9 mouse cellular contexts compared by ENCODE assay signal in the genomic region with DNA sequence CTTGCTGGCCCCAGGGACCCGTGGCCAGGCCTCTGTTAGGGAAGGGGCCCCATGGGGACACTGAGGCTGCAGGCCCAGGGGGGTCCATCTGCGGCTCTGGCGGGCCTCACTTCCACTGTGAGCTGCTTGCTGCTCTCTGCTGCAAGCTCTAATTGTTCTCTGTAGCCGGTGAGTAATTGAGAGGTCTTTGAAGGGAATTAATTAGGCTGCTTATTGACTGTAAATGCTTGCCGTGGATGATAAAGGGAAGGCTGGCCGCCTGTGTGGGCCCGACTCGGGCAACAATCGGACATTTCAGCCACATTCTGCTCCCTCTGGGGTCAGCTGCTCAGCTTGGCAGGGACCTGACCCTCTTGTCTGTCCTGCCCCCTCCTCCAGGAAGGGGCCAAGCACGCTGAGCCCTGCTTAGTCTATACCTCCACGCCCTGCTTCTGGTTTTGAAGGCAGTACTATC. TPM values are rescaled to one million over a fixed set of nuclear protein-coding genes. Genes with fewer than 3 reads are reported as not detected.
DNase-seq lines count a peak whose midpoint lies in the region; ATAC-seq lines count a peak whose summit lies in the region.
"Had no signal": no experiment of that assay in that cellular context is flagged by ENCODE, and none has a peak within 500 bp of the region (broad histone marks: within the 10 kb centered on the region; RNA-seq: fewer than 3 reads in every experiment).

No protein-coding gene starts in this region.

- H3K4me1 ChIP-seq in liver, embryonic 11.5 days (replicated peaks; ENCODE audit: control insufficient read depth, insufficient read depth, low read length), result peaks cover 22% of the 10 kb centered on the region
- peaks cover 44% of the 10 kb centered on the region for H3K4me1 ChIP-seq in forebrain, embryonic 12.5 days
- peaks cover 46% of the 10 kb centered on the region for H3K4me1 ChIP-seq in limb, embryonic 15.5 days
- H3K4me1 ChIP-seq in stomach, embryonic 14.5 days (ENCODE audit: control insufficient read depth, insufficient read depth, low read length), result peaks cover 39% of the 10 kb centered on the region

- whole genome bisulfite sequencing in liver, embryonic 11.5 days, result 17% methylated on average over 11 of the region's 11 CpGs
- WGBS in forebrain, embryonic 12.5 days, result 2% methylated on average over 11 of the region's 11 CpGs
- 11% methylated on average over 11 of the region's 11 CpGs for WGBS in limb, embryonic 15.5 days
- WGBS in stomach, embryonic 14.5 days, result 16% methylated on average over 11 of the region's 11 CpGs

- no peaks in the 10 kb centered on the region for H3K9me3 ChIP-seq in liver, embryonic 11.5 days (ENCODE audit: control insufficient read depth, low read length)
- no peaks in the 10 kb centered on the region for H3K9me3 ChIP-seq in forebrain, embryonic 12.5 days
- H3K9me3 ChIP-seq in limb, embryonic 15.5 days, result no peaks in the 10 kb centered on the region
- H3K9me3 ChIP-seq in stomach, embryonic 14.5 days (ENCODE audit: control insufficient read depth, low read depth, low read length), result no peaks in the 10 kb centered on the region

- no peak overlapping the region for H3K4me3 ChIP-seq in liver, embryonic 11.5 days (ENCODE audit: low read depth, low read length)
- H3K4me3 ChIP-seq in forebrain, embryonic 12.5 days (replicated peaks), result peak overlapping the region; percentile 30; the same call in 1 of the 2 replicates
- H3K4me3 ChIP-seq in limb, embryonic 15.5 days, result peak overlapping the region; percentile 30
- H3K4me3 ChIP-seq in stomach, embryonic 14.5 days (ENCODE audit: low read depth, low read length), result peak overlapping the region; percentile 17

- H3K4me2 ChIP-seq in liver, embryonic 11.5 days, result peak overlapping the region; percentile 56; the same call in 1 of the 2 replicates
- peak overlapping the region; percentile 56 for H3K4me2 ChIP-seq in forebrain, embryonic 12.5 days
- H3K4me2 ChIP-seq in limb, embryonic 15.5 days, result peak overlapping the region; percentile 58
- H3K4me2 ChIP-seq in stomach, embryonic 14.5 days (replicated peaks; ENCODE audit: low read depth, low read length), result peak overlapping the region; percentile 53

- DNase-seq in liver, embryonic 11.5 days (ENCODE audit: low spot score), result no peak
- DNase-seq in liver, result no peak
- DNase-seq in spleen, postnatal 36 days (ENCODE audit: low spot score in 2 of 2), result no peak
- DNase-seq in right cerebral cortex, postnatal 36 days (ENCODE audit: low spot score in 2 of 2), result no peak
- DNase-seq in cerebellum, adult 8-10 months, result no peak

- no peak for ATAC-seq in liver, embryonic 11.5 days (replicated peaks; ENCODE audit: low FRiP score)
- ATAC-seq in forebrain, embryonic 12.5 days (ENCODE audit: low FRiP score), result peak; percentile 71
- ATAC-seq in limb, embryonic 15.5 days (ENCODE audit: insufficient number of reproducible peaks, low FRiP score, low TSS enrichment, low read depth), result no peak
- peak; percentile 8; the same call in 1 of the 2 replicates for ATAC-seq in stomach, embryonic 14.5 days (ENCODE audit: insufficient number of reproducible peaks, insufficient read depth, low FRiP score, low read depth)

- peak overlapping the region; percentile 45; the same call in 1 of the 2 replicates for H3K27ac ChIP-seq in liver, embryonic 11.5 days (ENCODE audit: low read depth, low read length)
- peak overlapping the region; percentile 81 for H3K27ac ChIP-seq in forebrain, embryonic 12.5 days
- peak overlapping the region; percentile 83 for H3K27ac ChIP-seq in limb, embryonic 15.5 days
- H3K27ac ChIP-seq in stomach, embryonic 14.5 days (ENCODE audit: low read length), result peak overlapping the region; percentile 67; the same call in 1 of the 2 replicates

- H3K27me3 ChIP-seq in liver, embryonic 11.5 days (replicated peaks; ENCODE audit: control insufficient read depth, insufficient read depth, low read length), result peaks cover 28% of the 10 kb centered on the region
- H3K27me3 ChIP-seq in forebrain, embryonic 12.5 days, result peaks cover 93% of the 10 kb centered on the region
- no peaks in the 10 kb centered on the region; the same call in 1 of the 2 replicates for H3K27me3 ChIP-seq in limb, embryonic 15.5 days
- H3K27me3 ChIP-seq in stomach, embryonic 14.5 days (ENCODE audit: control insufficient read depth, insufficient read depth, low read length), result no peaks in the 10 kb centered on the region

- H3K9ac ChIP-seq in liver, embryonic 11.5 days (ENCODE audit: low read depth, low read length), result 0 out of 2 replicates have a peak overlapping the region, but pooled peaks have one; percentile 5
- peak overlapping the region; percentile 41; the same call in 1 of the 2 replicates for H3K9ac ChIP-seq in forebrain, embryonic 12.5 days
- peak overlapping the region; percentile 8; the same call in 1 of the 2 replicates for H3K9ac ChIP-seq in limb, embryonic 15.5 days
- H3K9ac ChIP-seq in stomach, embryonic 14.5 days (replicated peaks; ENCODE audit: low read depth, low read length), result peak overlapping the region; percentile 30

- no peaks in the 10 kb centered on the region for H3K36me3 ChIP-seq in liver, embryonic 11.5 days (ENCODE audit: control insufficient read depth, insufficient read depth, low read length)
- no peaks in the 10 kb centered on the region for H3K36me3 ChIP-seq in forebrain, embryonic 12.5 days (replicated peaks)
- no peaks in the 10 kb centered on the region for H3K36me3 ChIP-seq in limb, embryonic 15.5 days
- H3K36me3 ChIP-seq in stomach, embryonic 14.5 days (ENCODE audit: control insufficient read depth, insufficient read depth, low read length), result no peaks in the 10 kb centered on the region

RNA-seq across cellular contexts. Expression of gene Tha1, which starts 16.6 kb away (rescaled TPM):
- polyA plus RNA-seq in liver, embryonic 11.5 days (2014; fragmentation: Nextera tagmentation; extraction: Ambion mirVana), result 1.5 and 1.7 TPM in 2 replicates
- 2.9 and 3.9 TPM in 2 replicates for polyA plus RNA-seq in forebrain, embryonic 12.5 days (2016; fragmentation: Nextera tagmentation; extraction: Ambion mirVana)
- 3.5 and 4.1 TPM in 2 replicates for polyA plus RNA-seq in limb, embryonic 15.5 days (2015; fragmentation: Nextera tagmentation; extraction: Ambion mirVana)
- polyA plus RNA-seq in stomach, embryonic 14.5 days (2014; fragmentation: Nextera tagmentation; extraction: Ambion mirVana), result 5.8 and 6.4 TPM in 2 replicates

RNA-seq across cellular contexts. Expression of gene Tmem235, which starts 29.4 kb away (rescaled TPM):
- not detected in 2 replicates for polyA plus RNA-seq in liver, embryonic 11.5 days (2014; fragmentation: Nextera tagmentation; extraction: Ambion mirVana)
- not detected in 2 replicates for polyA plus RNA-seq in forebrain, embryonic 12.5 days (2016; fragmentation: Nextera tagmentation; extraction: Ambion mirVana)
- polyA plus RNA-seq in limb, embryonic 15.5 days (2015; fragmentation: Nextera tagmentation; extraction: Ambion mirVana), result not detected in 2 replicates
- not detected in 2 replicates for polyA plus RNA-seq in stomach, embryonic 14.5 days (2014; fragmentation: Nextera tagmentation; extraction: Ambion mirVana)
- polyA plus RNA-seq: liver, adult 2 months had no signal

RNA-seq across cellular contexts. Expression of gene Birc5, which starts 40.9 kb away (rescaled TPM):
- 430 and 440 TPM in 2 replicates for polyA plus RNA-seq in liver, embryonic 11.5 days (2014; fragmentation: Nextera tagmentation; extraction: Ambion mirVana)
- 282 and 293 TPM in 2 replicates for polyA plus RNA-seq in forebrain, embryonic 12.5 days (2016; fragmentation: Nextera tagmentation; extraction: Ambion mirVana)
- 240 and 254 TPM in 2 replicates for polyA plus RNA-seq in limb, embryonic 15.5 days (2015; fragmentation: Nextera tagmentation; extraction: Ambion mirVana)
- 287 and 307 TPM in 2 replicates for polyA plus RNA-seq in stomach, embryonic 14.5 days (2014; fragmentation: Nextera tagmentation; extraction: Ambion mirVana)

Comparison
In these comparisons a context has a peak if more than half of its experiments do, and no peak if none do; other contexts are left out.
1. ATAC-seq: peak in forebrain, embryonic 12.5 days (single experiment) and stomach, embryonic 14.5 days (single experiment); none in liver, embryonic 11.5 days (single experiment) and limb, embryonic 15.5 days (single experiment).
2. Peak in every context shown above with its lines, with median percentiles within 50 percentile points of each other: H3K27ac ChIP-seq, H3K4me2 ChIP-seq and H3K9ac ChIP-seq.